Mouse (Mus musculus) T-helper 17 cell (primary cell): ENCODE measurements around the gene Smim22.

ENCODE experiments used
- in situ Hi-C, 2 experiments: fragments of 300-600 bp; cut with MboI, MseI; formaldehyde crosslinking; loops; 1 replicate in 1 of 2; 2 replicates in 1 of 2; pipeline ENCODE4 v1.15.1; 2025; ENCODE audit warnings: high pct_unique_total_duplicates in 2 of 2

Gene Smim22

GRCm38 (mm10) chr16:5007492-5007891 lies 404 bp downstream of the Smim22 start:
- in situ Hi-C loops = no loop called here

DNA sequence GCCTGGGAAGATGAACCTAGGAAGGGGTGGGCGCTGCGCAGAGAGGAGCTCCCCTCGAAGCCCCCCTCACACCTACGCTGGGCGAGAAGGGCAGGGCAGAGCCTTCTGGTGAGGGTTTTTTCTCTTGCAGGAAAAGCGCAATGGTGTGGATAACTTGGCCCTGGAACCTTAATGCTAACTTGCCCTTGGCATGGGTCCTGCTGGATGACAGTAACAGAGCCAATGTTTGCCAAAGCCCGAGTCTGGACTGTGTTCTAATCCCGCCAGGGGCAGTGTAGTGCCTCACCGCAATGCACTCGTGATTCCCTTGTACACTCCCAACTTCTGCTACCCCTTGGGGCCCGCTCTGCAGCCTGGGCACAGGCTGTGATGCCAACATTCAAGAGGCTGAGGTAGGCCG lies 988 bp downstream of the Smim22 start:
- in situ Hi-C loops = no loop called here

GRCm38 (mm10) chr16:5010371-5010935 lies 3.4 kb downstream of the Smim22 start:
- in situ Hi-C loops = no loop called here

GRCm38 (mm10) chr16:5011285-5011684 lies 4.2 kb downstream of the Smim22 start:
- in situ Hi-C loops = no loop called here

DNA sequence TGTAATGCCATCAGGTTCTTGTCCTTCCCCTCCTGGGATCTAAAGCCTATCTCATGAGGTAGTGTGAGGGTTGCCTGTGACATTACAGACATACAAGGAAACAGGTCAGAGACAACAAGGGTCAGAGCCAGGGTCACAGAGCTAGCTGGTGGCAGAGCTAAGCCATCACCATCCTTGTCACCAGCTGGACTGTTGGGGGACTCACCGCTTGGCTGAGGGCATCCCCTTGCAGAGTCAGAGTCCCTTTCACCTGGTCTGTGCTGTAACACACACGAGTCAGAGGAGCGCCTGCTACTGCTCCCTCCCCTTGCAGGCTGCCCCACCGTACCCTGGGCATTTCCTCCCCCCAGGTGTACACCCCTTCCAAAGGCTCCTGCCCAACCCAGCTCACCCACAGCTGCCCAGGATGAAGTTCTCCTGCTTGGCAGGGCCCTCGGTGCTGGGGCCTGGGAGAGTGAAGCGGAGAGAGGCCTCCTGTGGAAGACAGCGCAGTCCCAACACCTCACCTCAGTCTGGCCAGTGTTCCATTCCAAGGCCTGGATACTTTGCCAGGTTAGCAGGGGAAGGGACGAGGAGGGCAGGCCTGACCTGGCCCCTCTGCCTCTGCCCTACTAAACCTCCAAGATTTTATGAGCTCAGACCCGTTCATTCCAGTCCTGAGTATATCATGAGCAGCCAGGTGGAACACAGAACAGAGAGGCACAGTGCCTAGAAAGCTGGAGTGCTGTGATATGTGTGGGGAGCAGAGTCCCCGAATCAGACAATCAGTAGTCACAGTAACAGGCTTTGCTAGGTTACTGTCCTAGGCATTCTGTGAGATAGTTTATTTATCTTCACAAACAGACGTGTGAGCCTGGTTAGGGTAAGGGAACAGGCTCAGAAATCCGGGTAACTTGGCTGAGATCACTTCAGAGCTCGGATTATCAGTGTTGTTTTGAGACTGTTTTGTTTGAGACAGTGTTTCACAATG lies 5.2 kb downstream of the Smim22 start:
- in situ Hi-C loops = no loop called here

- in situ Hi-C loops = no loop called here
These were observed 6.2 kb downstream of the Smim22 start, which contains the start of gene Rogdi for GRCm38 (mm10) chr16:5013054-5013838. Rogdi (minus strand) TSS chr16:5013553.

- in situ Hi-C loops = no loop called here
These were observed 7.5 kb downstream of the Smim22 start for GRCm38 (mm10) chr16:5014578-5014977.

DNA sequence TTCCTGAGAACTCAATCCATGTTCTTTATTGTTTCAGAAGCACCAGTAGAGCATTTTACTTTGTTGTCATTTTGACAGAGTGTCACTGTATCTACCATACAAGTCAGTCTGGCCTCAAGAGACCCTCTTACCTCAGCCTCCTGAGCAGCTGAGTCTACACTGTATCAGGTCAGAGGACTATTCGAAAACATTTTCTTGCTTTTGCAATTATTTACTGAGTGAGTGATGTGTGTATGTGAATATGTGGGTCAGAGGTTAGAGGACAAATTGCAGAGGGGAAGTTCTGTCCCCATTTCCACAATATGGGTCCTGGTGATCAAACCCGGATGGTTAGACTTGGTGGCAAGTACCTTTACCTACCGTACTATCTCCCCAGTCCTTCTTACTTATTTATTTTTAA lies 16.9 kb downstream of the Smim22 start:
- in situ Hi-C loops = loop anchor here in 1 of 2 experiments (10.0 kb wide), 1 partner anchor 319 kb away; no protein-coding TSS in a partner anchor

DNA sequence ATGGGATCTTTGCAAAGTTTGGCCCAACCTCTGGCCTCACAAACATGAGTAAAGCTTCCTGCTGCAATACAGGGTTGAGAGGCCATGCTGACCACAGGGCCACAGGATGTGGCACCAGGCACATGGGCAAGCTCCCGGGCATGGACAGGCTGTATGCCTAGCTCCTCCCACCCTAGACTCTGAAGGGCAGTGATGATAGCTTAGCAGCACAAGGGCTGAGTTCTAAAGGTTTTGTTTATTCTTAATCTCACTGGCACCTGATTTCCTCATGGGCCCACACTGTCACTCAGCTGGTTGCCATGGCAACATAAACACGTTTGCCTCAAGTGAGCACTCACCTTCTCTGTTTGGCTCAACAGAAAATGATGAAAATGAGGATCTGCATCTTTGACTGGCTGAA lies 22.8 kb downstream of the Smim22 start:
- in situ Hi-C loops = loop anchor here in 1 of 2 experiments (10.0 kb wide), 1 partner anchor 325 kb away; no protein-coding TSS in a partner anchor

- in situ Hi-C loops = no loop called here
These were observed 28.5 kb downstream of the Smim22 start for GRCm38 (mm10) chr16:5035591-5035990.

- in situ Hi-C loops = no loop called here
These were observed 29.7 kb downstream of the Smim22 start for GRCm38 (mm10) chr16:5036649-5037234.

DNA sequence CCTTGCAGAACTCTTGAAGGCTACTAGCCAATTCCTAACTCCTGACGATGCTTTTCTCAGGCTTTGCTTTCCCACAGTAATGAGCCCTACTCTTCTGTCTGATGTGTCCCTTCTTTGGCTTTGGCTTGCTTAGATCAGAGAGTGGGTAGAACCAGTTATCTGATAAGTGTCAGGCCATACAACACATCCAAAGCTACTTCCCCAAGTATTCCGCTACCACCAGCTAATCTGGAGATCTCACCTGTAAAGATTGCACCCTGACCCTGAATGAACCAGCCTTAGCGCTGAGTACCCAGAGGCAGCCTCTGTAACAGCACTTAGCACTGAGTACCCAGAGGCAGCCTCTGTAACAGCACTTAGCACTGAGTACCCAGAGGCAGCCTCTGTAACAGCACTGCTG lies 38.2 kb downstream of the Smim22 start:
- in situ Hi-C loops = no loop called here

DNA sequence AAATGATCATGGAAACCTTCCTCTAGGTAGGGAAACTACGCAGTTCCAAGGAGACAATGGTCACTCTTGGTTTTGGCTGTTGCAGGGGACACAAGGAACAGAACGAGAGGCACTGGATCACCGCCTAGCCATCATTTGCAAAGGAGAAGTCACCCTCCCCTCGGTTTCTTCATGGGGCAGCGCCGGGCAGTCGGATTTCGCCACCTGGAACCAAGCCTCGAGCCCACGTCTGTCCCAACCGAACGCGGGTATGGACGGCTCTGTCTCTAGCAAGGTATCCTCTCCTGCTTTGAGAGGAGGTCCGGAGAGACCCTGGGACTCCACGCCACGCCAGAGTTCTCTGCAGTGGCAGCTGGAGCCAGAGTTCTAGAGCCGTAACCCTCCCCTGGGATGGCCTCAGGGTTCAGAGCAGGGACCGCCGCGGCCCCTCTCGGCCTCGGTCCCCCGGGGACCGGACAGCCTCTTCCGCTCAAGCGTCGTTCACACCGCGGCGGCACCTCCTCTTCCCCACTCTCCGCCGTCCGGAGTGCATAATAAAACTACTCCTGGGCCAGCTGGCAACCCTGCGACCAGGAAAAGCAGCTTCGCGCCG lies 42.2 kb downstream of the Smim22 start:
- in situ Hi-C loops = no loop called here

- in situ Hi-C loops = no loop called here
These were observed 42.7 kb downstream of the Smim22 start, which contains the start of the genes Glyr1 and Ubn1 for GRCm38 (mm10) chr16:5049774-5050234. Glyr1 (minus strand) TSS chr16:5049863. Ubn1 (plus strand) TSS chr16:5050057.

- in situ Hi-C loops = no loop called here
These were observed 43.4 kb downstream of the Smim22 start for GRCm38 (mm10) chr16:5050251-5051110.
